Mouse (Mus musculus): ENCODE results near the gene Pck2. TPM values are rescaled to one million over a fixed set of nuclear protein-coding genes. Genes with fewer than 3 reads are reported as not detected.

Gene Pck2
- total RNA-seq, 1 experiment from 2014 or later, result 21.1 TPM

GRCm38 (mm10) chr14:55524062-55524461 is 16.0 kb upstream of the Pck2 start:
- ATAC-seq (replicated peaks; ENCODE audit: insufficient number of reproducible peaks, low FRiP score, low TSS enrichment, poor library complexity, severe bottlenecking), result no peak

- ATAC-seq (replicated peaks; ENCODE audit: insufficient number of reproducible peaks, low FRiP score, low TSS enrichment, poor library complexity, severe bottlenecking), result no peak
These were observed 15.3 kb upstream of the Pck2 start, which contains the start of gene Nrl for GRCm38 (mm10) chr14:55524785-55525184. Nrl (minus strand) TSS chr14:55524981.

- no peak for ATAC-seq (replicated peaks; ENCODE audit: insufficient number of reproducible peaks, low FRiP score, low TSS enrichment, poor library complexity, severe bottlenecking)
These were observed 13.4 kb upstream of the Pck2 start for GRCm38 (mm10) chr14:55526674-55527073.

GRCm38 (mm10) chr14:55527940-55528339 is 12.1 kb upstream of the Pck2 start:
- 0 out of 2 replicates have a peak, but pooled peaks have one; percentile 66 for ATAC-seq (replicated peaks; ENCODE audit: insufficient number of reproducible peaks, low FRiP score, low TSS enrichment, poor library complexity, severe bottlenecking)

- ATAC-seq (replicated peaks; ENCODE audit: insufficient number of reproducible peaks, low FRiP score, low TSS enrichment, poor library complexity, severe bottlenecking), result peak; percentile 44; the same call in 1 of the 2 replicates
These were observed 3.8 kb upstream of the Pck2 start for GRCm38 (mm10) chr14:55536116-55536745.

GRCm38 (mm10) chr14:55540787-55541321 is 788 bp downstream of the Pck2 start:
- ATAC-seq (replicated peaks; ENCODE audit: insufficient number of reproducible peaks, low FRiP score, low TSS enrichment, poor library complexity, severe bottlenecking), result no peak

- no peak for ATAC-seq (replicated peaks; ENCODE audit: insufficient number of reproducible peaks, low FRiP score, low TSS enrichment, poor library complexity, severe bottlenecking)
These were observed 2.2 kb downstream of the Pck2 start for GRCm38 (mm10) chr14:55542268-55542667.

GRCm38 (mm10) chr14:55544334-55544733 is 4.3 kb downstream of the Pck2 start:
- ATAC-seq (replicated peaks; ENCODE audit: insufficient number of reproducible peaks, low FRiP score, low TSS enrichment, poor library complexity, severe bottlenecking), result no peak

- ATAC-seq (replicated peaks; ENCODE audit: insufficient number of reproducible peaks, low FRiP score, low TSS enrichment, poor library complexity, severe bottlenecking), result no peak
These were observed 10.1 kb downstream of the Pck2 start for GRCm38 (mm10) chr14:55550191-55550590.

GRCm38 (mm10) chr14:55551347-55551746 is 11.3 kb downstream of the Pck2 start:
- ATAC-seq (replicated peaks; ENCODE audit: insufficient number of reproducible peaks, low FRiP score, low TSS enrichment, poor library complexity, severe bottlenecking), result no peak

- ATAC-seq (replicated peaks; ENCODE audit: insufficient number of reproducible peaks, low FRiP score, low TSS enrichment, poor library complexity, severe bottlenecking), result no peak
These were observed 11.7 kb downstream of the Pck2 start for GRCm38 (mm10) chr14:55551794-55552193.

GRCm38 (mm10) chr14:55554635-55555034 is 14.6 kb downstream of the Pck2 start:
- ATAC-seq (replicated peaks; ENCODE audit: insufficient number of reproducible peaks, low FRiP score, low TSS enrichment, poor library complexity, severe bottlenecking), result no peak

- no peak for ATAC-seq (replicated peaks; ENCODE audit: insufficient number of reproducible peaks, low FRiP score, low TSS enrichment, poor library complexity, severe bottlenecking)
These were observed 15.7 kb downstream of the Pck2 start for GRCm38 (mm10) chr14:55555788-55556187.

- ATAC-seq (replicated peaks; ENCODE audit: insufficient number of reproducible peaks, low FRiP score, low TSS enrichment, poor library complexity, severe bottlenecking), result peak; percentile 64
These were observed 16.9 kb downstream of the Pck2 start for GRCm38 (mm10) chr14:55557003-55557402.

GRCm38 (mm10) chr14:55557587-55557986 is 17.5 kb downstream of the Pck2 start:
- no peak for ATAC-seq (replicated peaks; ENCODE audit: insufficient number of reproducible peaks, low FRiP score, low TSS enrichment, poor library complexity, severe bottlenecking)

GRCm38 (mm10) chr14:55558740-55559448 is 18.8 kb downstream of the Pck2 start:
- no peak for ATAC-seq (replicated peaks; ENCODE audit: insufficient number of reproducible peaks, low FRiP score, low TSS enrichment, poor library complexity, severe bottlenecking)

GRCm38 (mm10) chr14:55559799-55560201 is 19.7 kb downstream of the Pck2 start, which contains the start of gene Dcaf11:
Dcaf11 (plus strand) TSS chr14:55560006.
- peak; percentile 51 for ATAC-seq (replicated peaks; ENCODE audit: insufficient number of reproducible peaks, low FRiP score, low TSS enrichment, poor library complexity, severe bottlenecking)

- peak; percentile 77 for ATAC-seq (replicated peaks; ENCODE audit: insufficient number of reproducible peaks, low FRiP score, low TSS enrichment, poor library complexity, severe bottlenecking)
These were observed 20.4 kb downstream of the Pck2 start, which contains the start of gene A730061H03Rik for GRCm38 (mm10) chr14:55560202-55561073. A730061H03Rik (minus strand) TSS chr14:55560406.

GRCm38 (mm10) chr14:55561860-55562259 is 21.8 kb downstream of the Pck2 start:
- ATAC-seq (replicated peaks; ENCODE audit: insufficient number of reproducible peaks, low FRiP score, low TSS enrichment, poor library complexity, severe bottlenecking), result no peak
